Mouse (Mus musculus): ENCODE data around the gene Vmn2r87.
A peak's percentile ranks its signal among the peaks of the same experiment; 100 is the strongest.
"Not testable (repeated sequence)": the region's sequence is repeated elsewhere in the genome, so short reads cannot be mapped to it uniquely, and the experiment has no call there.

Gene Vmn2r87

GRCm38 (mm10) chr10:130497296-130497695 is at the start of gene Vmn2r87:
Vmn2r87 (minus strand) TSS chr10:130497396.
- no peak for DNase-seq

GRCm38 (mm10) chr10:130544331-130544730 is 47.1 kb upstream of the Vmn2r87 start:
- peak in 1 of 2 experiments; percentile 10 for DNase-seq

- peak; percentile 72 to 81 for DNase-seq
These were observed 44.9 kb upstream of the Vmn2r87 start for GRCm38 (mm10) chr10:130541931-130542691.

- peak; percentile 29 to 36 for DNase-seq
These were observed 38.9 kb upstream of the Vmn2r87 start for GRCm38 (mm10) chr10:130536101-130536500.

- no peak for DNase-seq
These were observed 30.7 kb upstream of the Vmn2r87 start for GRCm38 (mm10) chr10:130527926-130528325.

GRCm38 (mm10) chr10:130470311-130470760 is 26.9 kb downstream of the Vmn2r87 start:
- peak; percentile 57 to 63 for DNase-seq

- not testable (repeated sequence) for DNase-seq
These were observed 41.2 kb downstream of the Vmn2r87 start, which contains the start of gene Vmn2r86 for GRCm38 (mm10) chr10:130455950-130456349. Vmn2r86 (minus strand) TSS chr10:130456050.

GRCm38 (mm10) chr10:130444776-130445175 is 52.4 kb downstream of the Vmn2r87 start:
- DNase-seq: peak in 1 of 2 experiments; percentile 3

- not testable (repeated sequence) for DNase-seq
These were observed 62.9 kb downstream of the Vmn2r87 start for GRCm38 (mm10) chr10:130434185-130434898.

- DNase-seq: not testable (repeated sequence)
These were observed 67.6 kb downstream of the Vmn2r87 start, which contains the start of gene Vmn2r85 for GRCm38 (mm10) chr10:130429603-130430002. Vmn2r85 (minus strand) TSS chr10:130429703.

GRCm38 (mm10) chr10:130422368-130422767 is 74.8 kb downstream of the Vmn2r87 start:
- not testable (repeated sequence) for DNase-seq

Measured in kidney, postnatal 4 days (tissue).